Mouse (Mus musculus) limb, embryonic 12.5 days (tissue): Measurements from ENCODE around the gene Myh9. TPM values are rescaled to one million over a fixed set of nuclear protein-coding genes. Genes with fewer than 3 reads are reported as not detected.

ENCODE experiments used
- ATAC-seq: fragments of 200-750 bp; cut with Nextera tagmentation; 2 replicates; pipeline ENCODE4 v1.8.0; 2017; ENCODE audit warnings: low read depth, moderate TSS enrichment; ENCODE audit not compliant: insufficient number of reproducible peaks, insufficient read depth, low FRiP score, low TSS enrichment
- H3K27ac ChIP-seq: fragments of 300-500 bp; sonication (generic); 2 replicates; pipeline ENCODE4 v1.5.1; 2016; ENCODE audit warnings: mild to moderate bottlenecking, moderate library complexity
- H3K27me3 ChIP-seq: fragments of 300-500 bp; sonication (generic); 2 replicates; pipeline ENCODE4 v1.6.1; 2016; ENCODE audit warnings: mild to moderate bottlenecking, moderate library complexity
- H3K36me3 ChIP-seq: fragments of 300-500 bp; sonication (generic); 2 replicates; pipeline ENCODE4 v1.6.1; 2016; ENCODE audit warnings: mild to moderate bottlenecking, moderate library complexity
- H3K4me1 ChIP-seq: fragments of 300-500 bp; sonication (generic); replicated peaks from 2 replicates; pipeline ENCODE4 v1.6.1; 2016
- H3K4me2 ChIP-seq: fragments of 300-500 bp; sonication (generic); 2 replicates; pipeline ENCODE4 v1.6.1; 2016; ENCODE audit warnings: mild to moderate bottlenecking, moderate library complexity
- H3K4me3 ChIP-seq: fragments of 300-500 bp; sonication (generic); replicated peaks from 2 replicates; pipeline ENCODE4 v1.5.1; 2016; ENCODE audit warnings: mild to moderate bottlenecking
- H3K9ac ChIP-seq: fragments of 300-500 bp; sonication (generic); replicated peaks from 2 replicates; pipeline ENCODE4 v1.6.1; 2016; ENCODE audit warnings: mild to moderate bottlenecking, moderate library complexity
- H3K9me3 ChIP-seq: fragments of 300-500 bp; sonication (generic); 2 replicates; pipeline ENCODE4 v1.6.1; 2016; ENCODE audit warnings: mild to moderate bottlenecking, moderate library complexity
- WGBS: fragments of 180-500 bp; shearing (Covaris S2); methylation state at CpG from one replicate; pipeline ENCODE4 v1.1.7; 2016; 5-methylcytosine and 5-hydroxymethylcytosine counted together
- polyA plus RNA-seq: library from polyadenylated mRNA; unstranded; fragments of >200 nt; fragmentation: Nextera tagmentation; extraction: Ambion mirVana; gene quantifications from 2 replicates; pipeline ENCODE4 v1.2.1, GENCODE M21; 2016

Myh9 gene
- polyA plus RNA-seq, 1 experiment from 2014 or later = 40.0 TPM

DNA sequence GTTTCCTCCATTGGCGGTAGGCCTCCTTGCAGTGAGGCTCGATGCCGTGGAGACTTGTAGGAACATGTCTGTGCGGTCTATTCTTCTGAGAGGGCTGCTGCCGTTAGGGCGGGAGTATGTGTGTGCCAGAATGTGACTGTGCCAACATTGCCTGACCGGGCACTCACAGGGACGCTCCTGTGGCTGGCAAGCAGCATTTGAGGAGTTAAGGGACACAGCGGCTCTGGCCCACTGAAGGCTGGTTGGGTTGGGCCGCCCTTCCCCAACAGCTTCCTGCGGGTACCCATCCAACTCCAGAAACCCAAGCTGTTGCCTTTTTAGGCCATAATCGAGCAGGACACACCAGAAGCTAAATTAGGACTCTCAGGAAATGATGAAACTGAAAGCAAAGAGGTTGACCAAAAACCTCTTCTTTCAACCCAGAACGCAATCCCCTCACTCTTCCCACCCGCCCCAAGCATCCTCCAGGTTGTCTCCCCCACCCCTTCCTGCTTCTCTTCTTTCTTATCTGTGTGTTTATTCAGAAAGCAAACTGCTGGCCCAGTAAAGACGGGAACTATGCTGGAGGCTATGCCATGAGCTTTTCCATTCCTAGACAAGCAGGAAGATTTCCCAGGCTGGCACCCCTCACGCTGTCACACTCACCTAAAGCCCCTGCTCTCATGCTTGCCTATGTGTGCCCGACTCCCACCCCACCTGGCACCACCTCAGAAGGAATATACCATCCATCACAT lies 25.9 kb downstream of the Myh9 start:
- 80% methylated on average over 17 of the region's 17 CpGs for WGBS
- Histone ChIP-seq H3K27me3 (no peaks in the 10 kb centered on the region), H3K9me3 (no peaks in the 10 kb centered on the region), H3K9ac (no peak overlapping the region), H3K4me1 (peaks cover 63% of the 10 kb centered on the region), H3K27ac (peak overlapping the region; percentile 53), H3K4me3 (no peak overlapping the region), H3K36me3 (peaks cover 18% of the 10 kb centered on the region), H3K4me2 (no peak overlapping the region)
- no peak for ATAC-seq

DNA sequence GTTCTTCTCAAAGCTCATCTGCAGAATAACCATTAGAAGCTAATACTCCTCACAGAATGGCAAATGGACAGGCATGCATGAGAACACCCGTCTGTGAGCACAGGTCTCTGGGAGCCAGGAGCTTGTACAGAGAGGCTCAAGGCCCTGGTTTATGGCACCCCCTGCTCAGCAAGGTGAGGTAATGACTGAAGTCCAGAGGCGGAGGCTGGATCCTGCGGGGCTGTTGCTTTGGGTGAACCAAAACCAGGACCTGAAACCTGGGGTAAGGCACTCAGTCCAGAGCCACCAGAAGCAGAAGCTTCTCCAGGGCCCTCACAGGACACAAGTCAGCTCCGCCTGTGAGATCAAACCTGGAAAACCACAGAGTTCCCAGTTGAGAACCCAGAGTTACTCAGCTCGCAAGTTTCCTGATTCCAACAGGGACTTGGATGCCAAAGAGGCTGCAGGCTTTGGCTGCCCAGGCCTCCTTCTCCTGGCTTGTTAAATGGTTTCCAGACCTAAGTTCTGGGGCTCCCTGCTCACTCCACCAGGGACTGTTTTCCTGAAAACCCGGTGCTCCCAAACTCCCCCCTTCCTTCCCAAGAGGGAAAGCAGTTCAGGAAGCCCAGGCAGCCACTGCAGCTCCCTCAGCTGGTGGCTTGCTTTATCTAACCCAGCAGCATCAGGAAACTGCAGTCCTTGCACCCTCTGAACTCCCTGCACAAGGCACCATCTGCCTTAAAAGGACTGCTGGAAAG lies 28.2 kb downstream of the Myh9 start:
- H3K36me3 ChIP-seq = peaks cover 26% of the 10 kb centered on the region
- peak overlapping the region; percentile 34 for H3K9ac ChIP-seq
- ATAC-seq = 0 out of 2 replicates have a peak, but pooled peaks have one; percentile 3
- no peaks in the 10 kb centered on the region for H3K9me3 ChIP-seq
- no peak overlapping the region; the same call in 1 of the 2 replicates for H3K4me2 ChIP-seq
- WGBS = 46% methylated on average over 6 of the region's 6 CpGs
- peaks cover 61% of the 10 kb centered on the region for H3K4me1 ChIP-seq
- H3K27me3 ChIP-seq = no peaks in the 10 kb centered on the region
- no peak overlapping the region for H3K4me3 ChIP-seq
- peak overlapping the region; percentile 88 for H3K27ac ChIP-seq

DNA sequence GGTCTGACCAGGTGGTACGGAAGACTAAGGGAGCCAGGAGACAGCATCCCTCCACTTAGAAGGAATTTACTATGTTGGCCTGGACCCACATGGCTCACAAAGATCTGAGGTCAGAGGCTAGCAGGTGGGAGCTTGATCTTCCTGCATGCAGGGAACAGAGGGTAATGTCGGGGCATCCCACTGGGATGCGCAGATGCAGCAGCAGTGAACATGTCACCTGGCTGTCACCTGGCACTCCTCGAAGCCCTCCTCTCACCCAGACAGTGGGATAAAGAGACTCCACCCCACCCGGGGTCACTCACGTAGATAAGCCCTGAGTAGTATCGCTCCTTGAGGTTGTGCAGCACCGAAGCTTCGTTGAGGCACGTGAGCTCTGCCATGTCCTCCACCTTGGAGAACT lies 29.4 kb downstream of the Myh9 start:
- ATAC-seq = no peak

DNA sequence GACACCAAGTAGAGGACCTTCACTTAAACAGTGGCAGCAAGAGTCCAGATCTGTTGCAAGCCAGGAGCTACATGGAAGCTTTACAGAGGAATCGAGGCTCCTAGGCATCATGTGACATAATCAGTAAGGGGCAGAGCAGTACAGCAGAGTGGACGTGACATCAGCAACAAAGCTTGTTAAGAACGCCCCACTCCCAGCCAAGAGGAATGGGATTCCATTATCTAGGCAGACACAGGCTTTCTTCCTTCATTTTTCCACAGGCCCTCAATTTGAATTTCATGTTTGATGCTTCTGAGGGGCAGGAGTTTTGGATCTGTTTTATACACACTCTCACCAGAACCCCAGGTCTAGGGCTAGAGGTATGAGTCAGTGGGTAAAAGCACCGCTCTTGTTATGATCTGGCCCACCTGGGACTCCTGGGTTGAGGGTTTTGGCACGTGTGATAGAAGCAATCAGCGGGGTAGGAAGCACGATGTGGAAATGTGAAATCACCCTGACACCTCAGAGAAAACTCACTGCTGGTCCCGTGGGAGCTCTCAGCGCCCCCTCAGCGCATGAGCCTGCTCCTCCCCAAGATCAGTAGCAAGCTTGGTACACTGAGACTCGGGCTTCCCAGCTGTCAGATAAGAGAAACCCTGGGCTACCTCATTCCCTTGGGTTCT lies 30.7 kb downstream of the Myh9 start:
- no peak overlapping the region for H3K4me2 ChIP-seq
- H3K27ac ChIP-seq = no peak overlapping the region; the same call in 1 of the 2 replicates
- no peak for ATAC-seq
- H3K4me1 ChIP-seq = peaks cover 42% of the 10 kb centered on the region
- H3K36me3 ChIP-seq = peaks cover 46% of the 10 kb centered on the region
- no peak overlapping the region for H3K4me3 ChIP-seq
- H3K27me3 ChIP-seq = no peaks in the 10 kb centered on the region
- H3K9me3 ChIP-seq = no peaks in the 10 kb centered on the region
- 81% methylated on average over 11 of the region's 11 CpGs for WGBS
- H3K9ac ChIP-seq = no peak overlapping the region

More for the DNA sequence above, 29.4 kb downstream of the Myh9 start:
- H3K9me3 ChIP-seq = no peaks in the 10 kb centered on the region
- H3K4me3 ChIP-seq = no peak overlapping the region
- WGBS = 92% methylated on average over 10 of the region's 10 CpGs
- H3K4me2 ChIP-seq = no peak overlapping the region
- peak overlapping the region; percentile 88; the same call in 1 of the 2 replicates for H3K27ac ChIP-seq
- H3K9ac ChIP-seq = no peak overlapping the region
- peaks cover 32% of the 10 kb centered on the region for H3K36me3 ChIP-seq
- peaks cover 53% of the 10 kb centered on the region for H3K4me1 ChIP-seq
- no peaks in the 10 kb centered on the region for H3K27me3 ChIP-seq

DNA sequence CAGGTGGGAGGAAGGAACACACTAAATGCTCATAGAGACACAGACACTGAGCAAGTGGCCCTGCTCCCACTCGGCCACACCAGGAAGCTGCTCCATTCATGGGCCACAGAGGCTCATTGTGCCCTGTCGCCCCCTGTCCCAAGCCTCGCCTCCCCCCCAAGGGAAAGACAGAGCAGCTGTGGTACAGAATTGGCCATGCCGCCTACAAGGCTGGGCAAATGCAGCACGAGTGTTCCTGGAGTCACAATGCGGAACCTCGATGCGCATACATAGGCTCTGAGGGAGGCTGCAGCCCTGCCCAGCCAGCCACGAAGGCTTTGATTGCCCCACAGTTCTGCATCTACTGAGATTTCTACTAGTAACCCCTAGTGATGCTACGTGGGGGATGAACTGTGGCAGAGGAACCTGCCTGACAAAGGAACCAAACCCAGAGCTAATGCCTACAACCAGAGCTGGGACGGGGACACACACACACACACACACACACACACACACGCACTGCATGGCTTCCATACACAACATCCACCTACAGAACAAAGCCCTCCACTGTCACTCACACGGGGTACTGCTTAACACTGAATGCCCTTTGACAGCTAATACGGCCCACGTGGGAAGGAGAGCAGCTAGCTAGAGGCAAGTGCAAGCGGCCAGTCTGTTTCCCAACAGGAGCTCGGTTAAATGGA lies 31.4 kb downstream of the Myh9 start:
- Histone ChIP-seq H3K4me2 (no peak overlapping the region), H3K9me3 (no peaks in the 10 kb centered on the region), H3K27me3 (no peaks in the 10 kb centered on the region), H3K4me1 (peaks cover 42% of the 10 kb centered on the region), H3K36me3 (peaks cover 53% of the 10 kb centered on the region), H3K4me3 (no peak overlapping the region), H3K27ac (peak overlapping the region; percentile 0; the same call in 1 of the 2 replicates), H3K9ac (no peak overlapping the region)
- ATAC-seq = no peak
- WGBS = 87% methylated on average over 17 of the region's 17 CpGs

DNA sequence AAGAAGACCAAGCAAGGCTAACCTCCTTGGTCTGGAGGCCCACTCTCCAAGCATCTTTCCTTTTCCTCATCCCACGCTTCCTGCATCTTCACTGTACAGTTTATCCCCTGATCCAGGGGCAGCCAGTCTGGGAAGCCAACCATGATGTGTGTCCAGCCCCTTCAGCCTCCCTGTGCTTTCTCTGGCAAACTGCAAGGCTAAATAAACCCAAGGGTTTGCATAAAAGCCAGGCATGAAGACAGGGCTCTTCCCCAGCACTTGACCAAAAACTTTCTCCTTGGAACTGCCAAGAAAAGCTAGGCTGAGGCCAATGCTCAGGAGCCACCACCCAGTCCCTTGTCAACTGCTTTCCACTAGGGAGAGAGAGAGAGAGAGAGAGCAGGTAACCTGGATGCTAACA lies 32.5 kb downstream of the Myh9 start:
- no peaks in the 10 kb centered on the region for H3K9me3 ChIP-seq
- peaks cover 35% of the 10 kb centered on the region for H3K4me1 ChIP-seq
- H3K4me3 ChIP-seq = no peak overlapping the region
- H3K27me3 ChIP-seq = no peaks in the 10 kb centered on the region
- no peak overlapping the region for H3K27ac ChIP-seq
- H3K9ac ChIP-seq = no peak overlapping the region
- H3K4me2 ChIP-seq = no peak overlapping the region
- no peak for ATAC-seq
- H3K36me3 ChIP-seq = peaks cover 64% of the 10 kb centered on the region
- WGBS = 88% methylated on average over 1 of the region's 1 CpGs

DNA sequence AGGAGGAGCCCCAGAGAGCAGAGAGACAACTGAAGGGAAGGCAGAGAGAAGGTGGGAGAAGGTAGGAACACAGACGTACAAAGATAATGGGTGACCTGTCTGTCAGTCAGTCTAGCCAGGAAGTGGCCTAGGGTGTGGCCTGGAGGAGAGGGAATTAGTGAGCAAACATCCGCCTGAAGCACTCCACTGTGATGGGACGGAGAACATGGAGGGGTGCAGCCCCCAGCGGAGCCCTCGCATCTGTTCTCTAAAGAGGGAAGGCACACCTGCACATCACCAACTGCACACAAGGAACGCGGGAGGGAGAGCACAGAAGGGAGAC lies 34.8 kb downstream of the Myh9 start:
- peaks cover 27% of the 10 kb centered on the region for H3K4me1 ChIP-seq
- H3K4me3 ChIP-seq = no peak overlapping the region
- no peak overlapping the region for H3K27ac ChIP-seq
- no peaks in the 10 kb centered on the region for H3K9me3 ChIP-seq
- no peak for ATAC-seq
- H3K4me2 ChIP-seq = no peak overlapping the region
- H3K9ac ChIP-seq = no peak overlapping the region
- H3K27me3 ChIP-seq = no peaks in the 10 kb centered on the region
- H3K36me3 ChIP-seq = peaks cover 75% of the 10 kb centered on the region
- 87% methylated on average over 7 of the region's 7 CpGs for WGBS

DNA sequence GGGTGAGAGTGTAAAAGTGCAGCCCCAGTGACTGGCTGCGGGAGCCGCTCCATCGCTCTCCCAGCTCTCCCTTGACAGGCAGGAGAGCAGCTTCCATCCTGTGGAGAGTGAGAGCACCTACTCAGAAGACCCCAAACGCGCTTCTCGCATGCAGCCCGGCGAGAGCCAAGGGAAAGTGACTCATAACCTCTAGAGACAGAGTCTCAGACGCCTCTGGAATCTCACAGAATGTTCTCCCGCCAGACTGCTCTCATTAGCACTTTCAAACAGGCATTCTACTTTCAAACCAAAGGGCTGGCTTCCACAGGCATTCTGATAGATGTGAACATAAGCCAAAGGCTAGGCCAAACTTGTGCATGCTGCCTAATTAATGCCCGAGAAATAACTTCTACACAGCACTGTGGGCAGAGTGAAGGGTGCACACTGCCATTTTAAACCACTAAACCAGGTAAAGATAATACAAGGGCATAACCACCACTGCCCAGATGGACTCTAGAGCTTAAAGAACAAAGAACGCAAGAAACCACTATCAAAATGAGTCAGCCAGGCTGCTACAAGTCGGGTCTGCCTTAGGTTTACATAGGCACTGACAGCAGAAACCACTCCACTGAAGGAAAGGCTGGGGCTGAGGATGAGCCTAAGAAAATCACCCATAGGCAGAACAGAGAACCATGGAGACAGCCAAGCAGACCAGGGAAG lies 35.3 kb downstream of the Myh9 start:
- H3K4me1 ChIP-seq = peaks cover 27% of the 10 kb centered on the region
- no peak overlapping the region for H3K4me2 ChIP-seq
- H3K27me3 ChIP-seq = no peaks in the 10 kb centered on the region
- H3K36me3 ChIP-seq = peaks cover 75% of the 10 kb centered on the region
- no peak for ATAC-seq
- no peak overlapping the region for H3K9ac ChIP-seq
- no peak overlapping the region for H3K27ac ChIP-seq
- H3K4me3 ChIP-seq = no peak overlapping the region
- no peaks in the 10 kb centered on the region for H3K9me3 ChIP-seq
- WGBS = 83% methylated on average over 13 of the region's 13 CpGs

DNA sequence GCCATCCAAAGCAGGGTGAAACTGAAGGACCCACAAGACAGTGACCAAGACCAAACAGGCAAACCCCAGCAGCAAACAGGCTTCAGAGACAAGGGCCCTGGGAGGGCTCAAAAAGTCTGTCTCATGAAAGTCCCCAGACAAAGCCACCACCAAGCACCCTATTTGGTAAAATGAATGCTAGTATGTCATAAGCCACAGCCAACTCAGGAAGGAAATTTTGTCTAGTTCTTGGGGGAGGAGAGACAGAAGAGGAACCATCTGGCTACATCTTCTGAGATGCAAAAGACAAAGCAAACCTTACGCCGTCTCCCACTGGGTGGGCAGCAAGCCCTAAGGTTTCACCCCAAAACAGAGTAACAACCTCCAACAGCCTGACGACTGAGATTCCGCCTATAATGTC lies 36.3 kb downstream of the Myh9 start:
- no peaks in the 10 kb centered on the region for H3K27me3 ChIP-seq
- no peak for ATAC-seq
- H3K36me3 ChIP-seq = peaks cover 77% of the 10 kb centered on the region
- H3K9ac ChIP-seq = no peak overlapping the region
- WGBS = 89% methylated on average over 4 of the region's 4 CpGs
- H3K4me2 ChIP-seq = no peak overlapping the region
- no peak overlapping the region for H3K4me3 ChIP-seq
- H3K9me3 ChIP-seq = no peaks in the 10 kb centered on the region
- no peak overlapping the region for H3K27ac ChIP-seq
- H3K4me1 ChIP-seq = peaks cover 26% of the 10 kb centered on the region

DNA sequence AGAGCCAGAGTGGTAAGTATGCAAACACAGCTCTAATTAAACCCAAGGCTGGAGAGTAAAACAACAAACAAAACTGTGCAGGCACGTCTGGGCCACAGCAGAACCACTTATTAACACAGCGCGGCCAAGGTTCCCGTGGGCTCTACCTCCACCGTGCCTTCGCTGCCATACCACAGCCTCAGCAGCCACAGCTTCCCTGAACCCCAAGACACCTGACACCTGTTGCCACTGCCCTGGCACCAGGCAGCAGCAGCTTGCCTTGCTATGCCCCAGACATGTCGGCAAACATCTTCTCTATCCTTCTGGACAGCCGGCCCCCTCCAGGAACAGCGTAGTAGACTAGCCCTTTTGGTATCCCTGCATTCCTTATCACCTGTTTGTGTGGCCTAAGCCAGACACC lies 37.0 kb downstream of the Myh9 start:
- Histone ChIP-seq H3K9ac (no peak overlapping the region), H3K9me3 (no peaks in the 10 kb centered on the region), H3K36me3 (peaks cover 77% of the 10 kb centered on the region), H3K27me3 (no peaks in the 10 kb centered on the region), H3K4me3 (no peak overlapping the region), H3K4me1 (peaks cover 26% of the 10 kb centered on the region), H3K27ac (peak overlapping the region; percentile 29; the same call in 1 of the 2 replicates), H3K4me2 (no peak overlapping the region)
- ATAC-seq = no peak
- WGBS = 84% methylated on average over 9 of the region's 9 CpGs
